Mouse (Mus musculus): ENCODE measurements at regions not wholly inside any gene's neighbourhood (a gene's known extent, or its start where the extent isn't known, plus 50 kb on each side); places are given as distances from the start of the nearest gene placed in this dataset.
A peak's percentile ranks its signal among the peaks of the same experiment; 100 is the strongest.

GRCm38 (mm10) chr11:114472501-114473260 lies 195.6 kb upstream of the Rpl38 start:
- H3K4me1 ChIP-seq, result peaks cover 44% of the 10 kb centered on the region
- peak; percentile 38 for DNase-seq (ENCODE audit: low spot score)
- H3K36me3 ChIP-seq, result no peaks in the 10 kb centered on the region
- H3K27me3 ChIP-seq (ENCODE audit: low read depth, poor library complexity, severe bottlenecking), result peaks cover 47% of the 10 kb centered on the region
- H3K27ac ChIP-seq, result no peak overlapping the region
- WGBS, result 12% methylated on average over 22 of the region's 22 CpGs
- H3K9me3 ChIP-seq (replicated peaks), result no peaks in the 10 kb centered on the region
- no peak overlapping the region for H3K4me3 ChIP-seq

GRCm38 (mm10) chr11:114468394-114468793 lies 199.9 kb upstream of the Rpl38 start:
- peak; percentile 72 for DNase-seq (ENCODE audit: low spot score)
- peak overlapping the region; percentile 46; the same call in 1 of the 2 replicates for H3K27ac ChIP-seq
- H3K27me3 ChIP-seq (ENCODE audit: low read depth, poor library complexity, severe bottlenecking), result peaks cover 64% of the 10 kb centered on the region
- no peaks in the 10 kb centered on the region for H3K36me3 ChIP-seq
- peak overlapping the region; percentile 28 for H3K4me3 ChIP-seq
- WGBS, result 1% methylated on average over 8 of the region's 8 CpGs
- H3K9me3 ChIP-seq (replicated peaks), result no peaks in the 10 kb centered on the region
- peaks cover 47% of the 10 kb centered on the region for H3K4me1 ChIP-seq

GRCm38 (mm10) chr11:114467803-114468202 lies 200.5 kb upstream of the Rpl38 start:
- DNase-seq (ENCODE audit: low spot score), result peak; percentile 63
- 0 out of 2 replicates have a peak overlapping the region, but pooled peaks have one; percentile 28 for H3K4me3 ChIP-seq
- H3K36me3 ChIP-seq, result no peaks in the 10 kb centered on the region
- peak overlapping the region; percentile 71 for H3K27ac ChIP-seq
- H3K9me3 ChIP-seq (replicated peaks), result no peaks in the 10 kb centered on the region
- WGBS, result 6% methylated on average over 8 of the region's 8 CpGs
- peaks cover 45% of the 10 kb centered on the region for H3K4me1 ChIP-seq
- H3K27me3 ChIP-seq (ENCODE audit: low read depth, poor library complexity, severe bottlenecking), result peaks cover 58% of the 10 kb centered on the region

- H3K4me3 ChIP-seq, result no peak overlapping the region
- H3K27me3 ChIP-seq (ENCODE audit: low read depth, poor library complexity, severe bottlenecking), result peaks cover 43% of the 10 kb centered on the region
- no peaks in the 10 kb centered on the region for H3K9me3 ChIP-seq (replicated peaks)
- DNase-seq (ENCODE audit: low spot score), result no peak
- peaks cover 40% of the 10 kb centered on the region for H3K4me1 ChIP-seq
- 72% methylated on average over 5 of the region's 5 CpGs for WGBS
- no peaks in the 10 kb centered on the region for H3K36me3 ChIP-seq
- no peak overlapping the region for H3K27ac ChIP-seq
Measured at GRCm38 (mm10) chr11:114465486-114465885, 202.8 kb upstream of the Rpl38 start.

- no peaks in the 10 kb centered on the region for H3K9me3 ChIP-seq (replicated peaks)
- DNase-seq (ENCODE audit: low spot score), result peak; percentile 45
- no peak overlapping the region for H3K27ac ChIP-seq
- H3K4me1 ChIP-seq, result peaks cover 29% of the 10 kb centered on the region
- H3K36me3 ChIP-seq, result no peaks in the 10 kb centered on the region
- H3K27me3 ChIP-seq (ENCODE audit: low read depth, poor library complexity, severe bottlenecking), result peaks cover 25% of the 10 kb centered on the region
- H3K4me3 ChIP-seq, result no peak overlapping the region
- WGBS, result 20% methylated on average over 6 of the region's 6 CpGs
Measured at GRCm38 (mm10) chr11:114462755-114463374, 205.5 kb upstream of the Rpl38 start.

GRCm38 (mm10) chr11:114454876-114455330 lies 213.4 kb upstream of the Rpl38 start:
- Histone ChIP-seq H3K4me3 (no peak overlapping the region), H3K4me1 (no peaks in the 10 kb centered on the region), H3K36me3 (no peaks in the 10 kb centered on the region), H3K27ac (no peak overlapping the region), H3K27me3 (ENCODE audit: low read depth, poor library complexity, severe bottlenecking) (no peaks in the 10 kb centered on the region), H3K9me3 (replicated peaks) (no peaks in the 10 kb centered on the region)
- WGBS, result 68% methylated on average over 12 of the region's 12 CpGs
- no peak for DNase-seq (ENCODE audit: low spot score)

GRCm38 (mm10) chr11:114448776-114449401 lies 219.4 kb upstream of the Rpl38 start:
- peaks cover 29% of the 10 kb centered on the region for H3K27me3 ChIP-seq (ENCODE audit: low read depth, poor library complexity, severe bottlenecking)
- no peak for DNase-seq (ENCODE audit: low spot score)
- no peaks in the 10 kb centered on the region for H3K36me3 ChIP-seq
- H3K27ac ChIP-seq, result no peak overlapping the region
- WGBS, result 42% methylated on average over 13 of the region's 13 CpGs
- peaks cover 37% of the 10 kb centered on the region for H3K4me1 ChIP-seq
- H3K9me3 ChIP-seq (replicated peaks), result no peaks in the 10 kb centered on the region
- no peak overlapping the region for H3K4me3 ChIP-seq

- Histone ChIP-seq H3K9me3 (replicated peaks) (no peaks in the 10 kb centered on the region), H3K27me3 (ENCODE audit: low read depth, poor library complexity, severe bottlenecking) (peaks cover 42% of the 10 kb centered on the region), H3K27ac (no peak overlapping the region), H3K36me3 (no peaks in the 10 kb centered on the region), H3K4me3 (no peak overlapping the region), H3K4me1 (peaks cover 40% of the 10 kb centered on the region)
- DNase-seq (ENCODE audit: low spot score), result no peak
- WGBS, result 84% methylated on average over 5 of the region's 5 CpGs
Measured at GRCm38 (mm10) chr11:114447461-114447847, 220.9 kb upstream of the Rpl38 start.

- H3K27ac ChIP-seq, result peak overlapping the region; percentile 23; the same call in 1 of the 2 replicates
- WGBS, result 8% methylated on average over 22 of the region's 23 CpGs
Measured at GRCm38 (mm10) chr11:114446617-114447460, 221.5 kb upstream of the Rpl38 start.

GRCm38 (mm10) chr11:114446075-114446616 lies 222.2 kb upstream of the Rpl38 start:
- Histone ChIP-seq H3K36me3 (no peaks in the 10 kb centered on the region), H3K27me3 (ENCODE audit: low read depth, poor library complexity, severe bottlenecking) (peaks cover 52% of the 10 kb centered on the region), H3K4me3 (peak overlapping the region; percentile 43), H3K4me1 (peaks cover 40% of the 10 kb centered on the region), H3K27ac (no peak overlapping the region), H3K9me3 (replicated peaks) (no peaks in the 10 kb centered on the region)
- DNase-seq (ENCODE audit: low spot score), result no peak
- WGBS, result 11% methylated on average over 8 of the region's 8 CpGs

More at GRCm38 (mm10) chr11:114446617-114447460, 221.5 kb upstream of the Rpl38 start:
- H3K9me3 ChIP-seq (replicated peaks), result no peaks in the 10 kb centered on the region
- peak; percentile 61 for DNase-seq (ENCODE audit: low spot score)
- H3K4me3 ChIP-seq, result peak overlapping the region; percentile 43
- H3K36me3 ChIP-seq, result no peaks in the 10 kb centered on the region
- peaks cover 48% of the 10 kb centered on the region for H3K27me3 ChIP-seq (ENCODE audit: low read depth, poor library complexity, severe bottlenecking)
- H3K4me1 ChIP-seq, result peaks cover 40% of the 10 kb centered on the region

GRCm38 (mm10) chr11:114444211-114444610 lies 224.1 kb upstream of the Rpl38 start:
- H3K4me3 ChIP-seq, result no peak overlapping the region
- peaks cover 40% of the 10 kb centered on the region for H3K4me1 ChIP-seq
- H3K36me3 ChIP-seq, result no peaks in the 10 kb centered on the region
- peak; percentile 38 for DNase-seq (ENCODE audit: low spot score)
- peaks cover 64% of the 10 kb centered on the region for H3K27me3 ChIP-seq (ENCODE audit: low read depth, poor library complexity, severe bottlenecking)
- WGBS, result 18% methylated on average over 8 of the region's 8 CpGs
- no peaks in the 10 kb centered on the region for H3K9me3 ChIP-seq (replicated peaks)
- H3K27ac ChIP-seq, result no peak overlapping the region

- H3K9me3 ChIP-seq (replicated peaks), result no peaks in the 10 kb centered on the region
Measured at GRCm38 (mm10) chr11:114443444-114443843, 224.9 kb upstream of the Rpl38 start.

More at GRCm38 (mm10) chr11:114443444-114443843, 224.9 kb upstream of the Rpl38 start:
- 72% methylated on average over 5 of the region's 5 CpGs for WGBS
- Histone ChIP-seq H3K4me3 (no peak overlapping the region), H3K4me1 (peaks cover 35% of the 10 kb centered on the region), H3K27ac (no peak overlapping the region), H3K36me3 (no peaks in the 10 kb centered on the region), H3K27me3 (ENCODE audit: low read depth, poor library complexity, severe bottlenecking) (peaks cover 60% of the 10 kb centered on the region)
- DNase-seq (ENCODE audit: low spot score), result no peak
